Mouse (Mus musculus) neural tube, embryonic 14.5 days (tissue): Measurements from ENCODE around the gene Kif1c. TPM values are rescaled to one million over a fixed set of nuclear protein-coding genes. Genes with fewer than 3 reads are reported as not detected.
A peak's percentile ranks its signal among the peaks of the same experiment; 100 is the strongest.

Source experiments
- ATAC-seq: fragments of 200-750 bp; cut with Nextera tagmentation; 2 replicates; pipeline ENCODE4 v1.8.0; 2017; ENCODE audit warnings: low read depth, mild to moderate bottlenecking, moderate TSS enrichment, moderate library complexity
- H3K27ac ChIP-seq: fragments of 300-500 bp; sonication (generic); 2 replicates; pipeline ENCODE4 v1.5.1; 2014; ENCODE audit warnings: low read depth, mild to moderate bottlenecking, control low read depth, low read length, moderate library complexity, mixed read lengths
- H3K27me3 ChIP-seq: fragments of 300-500 bp; sonication (generic); 2 replicates; pipeline ENCODE4 v1.6.1; 2014; ENCODE audit warnings: low read length; ENCODE audit not compliant: control insufficient read depth, insufficient read depth
- H3K36me3 ChIP-seq: fragments of 300-500 bp; sonication (generic); 2 replicates; pipeline ENCODE4 v1.6.1; 2014; ENCODE audit warnings: low read length, mixed read lengths; ENCODE audit not compliant: control insufficient read depth, insufficient read depth
- H3K4me1 ChIP-seq: fragments of 300-500 bp; sonication (generic); 2 replicates; pipeline ENCODE4 v1.6.1; 2014; ENCODE audit warnings: low read length; ENCODE audit not compliant: control insufficient read depth, insufficient read depth
- H3K4me2 ChIP-seq: fragments of 300-500 bp; sonication (generic); 2 replicates; pipeline ENCODE4 v1.6.1; 2014; ENCODE audit warnings: mild to moderate bottlenecking, low read depth, low read length, control low read depth
- H3K4me3 ChIP-seq: fragments of 300-500 bp; sonication (generic); 2 replicates; pipeline ENCODE4 v1.5.1; 2014; ENCODE audit warnings: low read depth, low read length, control low read depth, mixed read lengths
- H3K9ac ChIP-seq: fragments of 300-500 bp; sonication (generic); replicated peaks from 2 replicates; pipeline ENCODE4 v1.6.1; 2014; ENCODE audit warnings: low read depth, mild to moderate bottlenecking, control low read depth, low read length, mixed read lengths
- H3K9me3 ChIP-seq: fragments of 300-500 bp; sonication (generic); 2 replicates; pipeline ENCODE4 v1.6.1; 2016; ENCODE audit warnings: low read length; ENCODE audit not compliant: control insufficient read depth
- WGBS: fragments of 180-500 bp; shearing (Covaris S2); extraction: QIAGEN DNeasy Blood & Tissue Kit; methylation state at CpG from one replicate; pipeline ENCODE4 v1.1.7; 2014; 5-methylcytosine and 5-hydroxymethylcytosine counted together
- polyA plus RNA-seq: library from polyadenylated mRNA; unstranded; fragments of >200 nt; fragmentation: Nextera tagmentation; extraction: Ambion mirVana; gene quantifications from 2 replicates; pipeline ENCODE4 v1.2.1, GENCODE M21; 2014

The Kif1c gene
- polyA plus RNA-seq, 1 experiment from 2014 or later, result 3.1 TPM

- H3K36me3 ChIP-seq, result peaks cover 33% of the 10 kb centered on the region
- H3K27me3 ChIP-seq, result no peaks in the 10 kb centered on the region
- no peak for ATAC-seq
- WGBS, result 96% methylated on average over 6 of the region's 6 CpGs
- peaks cover 8% of the 10 kb centered on the region for H3K4me1 ChIP-seq
- no peaks in the 10 kb centered on the region for H3K9me3 ChIP-seq
- H3K4me2 ChIP-seq, result no peak overlapping the region
- H3K9ac ChIP-seq, result no peak overlapping the region
- H3K4me3 ChIP-seq, result no peak overlapping the region
- no peak overlapping the region for H3K27ac ChIP-seq
Observed at GRCm38 (mm10) chr11:70663957-70664356, 36.4 kb upstream of the Kif1c start.

GRCm38 (mm10) chr11:70664741-70665140 is 35.6 kb upstream of the Kif1c start:
- Histone ChIP-seq H3K9me3 (no peaks in the 10 kb centered on the region), H3K4me2 (no peak overlapping the region), H3K4me1 (peaks cover 8% of the 10 kb centered on the region), H3K9ac (no peak overlapping the region), H3K36me3 (peaks cover 33% of the 10 kb centered on the region), H3K4me3 (no peak overlapping the region), H3K27me3 (no peaks in the 10 kb centered on the region), H3K27ac (no peak overlapping the region)
- no peak for ATAC-seq
- 92% methylated on average over 9 of the region's 9 CpGs for WGBS

- H3K4me3 ChIP-seq, result no peak overlapping the region
- no peak overlapping the region for H3K9ac ChIP-seq
- no peaks in the 10 kb centered on the region for H3K27me3 ChIP-seq
- peaks cover 33% of the 10 kb centered on the region for H3K36me3 ChIP-seq
- no peak overlapping the region for H3K27ac ChIP-seq
- no peak overlapping the region for H3K4me2 ChIP-seq
- whole genome bisulfite sequencing, result 92% methylated on average over 8 of the region's 8 CpGs
- ATAC-seq, result no peak
- H3K4me1 ChIP-seq, result peaks cover 14% of the 10 kb centered on the region
- H3K9me3 ChIP-seq, result no peaks in the 10 kb centered on the region
Observed at GRCm38 (mm10) chr11:70666687-70667086, 33.7 kb upstream of the Kif1c start.

GRCm38 (mm10) chr11:70667271-70668150 is 32.8 kb upstream of the Kif1c start:
- peak overlapping the region; percentile 62; the same call in 1 of the 2 replicates for H3K9ac ChIP-seq
- no peaks in the 10 kb centered on the region for H3K9me3 ChIP-seq
- H3K4me3 ChIP-seq, result peak overlapping the region; percentile 64
- peak overlapping the region; percentile 88 for H3K4me2 ChIP-seq
- H3K27me3 ChIP-seq, result no peaks in the 10 kb centered on the region
- WGBS, result 82% methylated on average over 14 of the region's 14 CpGs
- ATAC-seq, result no peak
- H3K27ac ChIP-seq, result peak overlapping the region; percentile 86
- peaks cover 14% of the 10 kb centered on the region for H3K4me1 ChIP-seq
- peaks cover 26% of the 10 kb centered on the region for H3K36me3 ChIP-seq

- ATAC-seq, result no peak; the same call in 1 of the 2 replicates
- Histone ChIP-seq H3K27ac (peak overlapping the region; percentile 86), H3K9me3 (no peaks in the 10 kb centered on the region), H3K4me3 (peak overlapping the region; percentile 64), H3K36me3 (peaks cover 24% of the 10 kb centered on the region), H3K27me3 (no peaks in the 10 kb centered on the region), H3K4me1 (peaks cover 14% of the 10 kb centered on the region), H3K4me2 (peak overlapping the region; percentile 88), H3K9ac (peak overlapping the region; percentile 62)
- WGBS, result under 1% methylated on average over 15 of the region's 15 CpGs
Observed at GRCm38 (mm10) chr11:70668335-70668770, 32.0 kb upstream of the Kif1c start.

- no peaks in the 10 kb centered on the region for H3K9me3 ChIP-seq
- H3K9ac ChIP-seq, result peak within 1 kb of the TSS; percentile 64
- H3K36me3 ChIP-seq, result peaks cover 25% of the 10 kb centered on the region
- H3K4me3 ChIP-seq, result peak within 1 kb of the TSS; percentile 64
- H3K4me2 ChIP-seq, result peak within 1 kb of the TSS; percentile 88
- peak within 1 kb of the TSS; percentile 93 for H3K27ac ChIP-seq
- WGBS, result under 1% methylated on average over 44 of the region's 44 CpGs
- peak; percentile 96 for ATAC-seq
- no peaks in the 10 kb centered on the region for H3K27me3 ChIP-seq
- H3K4me1 ChIP-seq, result peaks cover 14% of the 10 kb centered on the region
Observed at GRCm38 (mm10) chr11:70668771-70669505, 31.4 kb upstream of the Kif1c start, which contains the start of gene Spag7. Gene Spag7 (minus strand): TSS chr11:70669416.

GRCm38 (mm10) chr11:70669582-70670345 is 30.6 kb upstream of the Kif1c start:
- Histone ChIP-seq H3K36me3 (peaks cover 26% of the 10 kb centered on the region), H3K4me3 (peak overlapping the region; percentile 64), H3K4me1 (peaks cover 14% of the 10 kb centered on the region), H3K27me3 (no peaks in the 10 kb centered on the region), H3K9ac (peak overlapping the region; percentile 64), H3K9me3 (no peaks in the 10 kb centered on the region), H3K27ac (peak overlapping the region; percentile 93), H3K4me2 (peak overlapping the region; percentile 61)
- peak; percentile 39 for ATAC-seq
- WGBS, result under 1% methylated on average over 31 of the region's 31 CpGs

- WGBS, result 44% methylated on average over 14 of the region's 14 CpGs
- peaks cover 14% of the 10 kb centered on the region for H3K4me1 ChIP-seq
Observed at GRCm38 (mm10) chr11:70670483-70670882, 29.9 kb upstream of the Kif1c start.

More at GRCm38 (mm10) chr11:70670483-70670882, 29.9 kb upstream of the Kif1c start:
- H3K27ac ChIP-seq, result peak overlapping the region; percentile 93
- peak overlapping the region; percentile 64 for H3K4me3 ChIP-seq
- H3K4me2 ChIP-seq, result peak overlapping the region; percentile 61
- H3K36me3 ChIP-seq, result peaks cover 24% of the 10 kb centered on the region; the same call in 1 of the 2 replicates
- H3K9me3 ChIP-seq, result no peaks in the 10 kb centered on the region
- peak overlapping the region; percentile 64 for H3K9ac ChIP-seq
- no peak for ATAC-seq
- no peaks in the 10 kb centered on the region for H3K27me3 ChIP-seq
